Comparison of ENCODE assay signal across 11 mouse cellular contexts in the genomic region with DNA sequence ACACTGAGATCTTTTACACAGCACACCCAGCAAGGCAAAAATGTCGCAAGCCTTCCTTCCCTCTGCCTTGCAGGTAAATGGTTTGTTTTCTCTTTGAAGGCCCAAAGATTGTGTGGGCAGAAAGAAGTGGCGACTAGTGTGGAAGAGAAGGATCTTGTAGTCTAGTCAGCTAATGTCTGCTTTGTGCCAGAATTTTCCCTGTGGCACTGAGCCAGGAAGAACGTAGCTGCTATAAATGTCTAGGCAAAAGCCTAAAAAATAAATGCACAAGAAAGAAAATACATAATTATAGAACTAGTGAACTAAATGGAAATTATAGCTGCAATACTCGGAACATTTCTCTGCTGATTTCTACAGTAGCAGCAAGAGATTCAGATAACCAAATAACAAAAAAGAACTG.
DNase-seq lines count a peak whose midpoint lies in the region; ATAC-seq lines count a peak whose summit lies in the region.
"Had no signal": no experiment of that assay in that cellular context is flagged by ENCODE, and none has a peak within 500 bp of the region (broad histone marks: within the 10 kb centered on the region; RNA-seq: fewer than 3 reads in every experiment).

No protein-coding gene starts in this region.

- H3K4me1 ChIP-seq in midbrain, embryonic 14.5 days (ENCODE audit: control insufficient read depth, insufficient read depth, low read length): peaks cover 19% of the 10 kb centered on the region
- H3K4me1 ChIP-seq in midbrain, embryonic 11.5 days (ENCODE audit: control insufficient read depth, insufficient read depth, low read length): peaks cover 4% of the 10 kb centered on the region; the same call in 1 of the 2 replicates
- H3K4me1 ChIP-seq in intestine, embryonic 15.5 days (replicated peaks): peaks cover 6% of the 10 kb centered on the region

- H3K9ac ChIP-seq in midbrain, embryonic 14.5 days (replicated peaks; ENCODE audit: low read length): no peak overlapping the region
- no peak overlapping the region for H3K9ac ChIP-seq in midbrain, embryonic 11.5 days (ENCODE audit: low read length)
- H3K9ac ChIP-seq in intestine, embryonic 15.5 days: no peak overlapping the region
- H3K9ac ChIP-seq: limb, embryonic 13.5 days; midbrain, embryonic 13.5 days had no signal

- no peak overlapping the region for H3K4me3 ChIP-seq in midbrain, embryonic 14.5 days (replicated peaks; ENCODE audit: low read depth, low read length)
- no peak overlapping the region for H3K4me3 ChIP-seq in midbrain, embryonic 11.5 days (ENCODE audit: low read depth, low read length)
- H3K4me3 ChIP-seq in intestine, embryonic 15.5 days (replicated peaks): no peak overlapping the region
- H3K4me3 ChIP-seq: limb, embryonic 13.5 days; midbrain, embryonic 13.5 days had no signal

- no peaks in the 10 kb centered on the region for H3K27me3 ChIP-seq in midbrain, embryonic 14.5 days (ENCODE audit: control insufficient read depth, insufficient read depth, low read length)
- H3K27me3 ChIP-seq in midbrain, embryonic 11.5 days (ENCODE audit: control insufficient read depth, insufficient read depth, low read length): no peaks in the 10 kb centered on the region
- no peaks in the 10 kb centered on the region for H3K27me3 ChIP-seq in intestine, embryonic 15.5 days (replicated peaks)
- H3K27me3 ChIP-seq: limb, embryonic 13.5 days; midbrain, embryonic 13.5 days had no signal

- H3K9me3 ChIP-seq in midbrain, embryonic 14.5 days (ENCODE audit: control insufficient read depth, low read length): no peaks in the 10 kb centered on the region
- no peaks in the 10 kb centered on the region for H3K9me3 ChIP-seq in midbrain, embryonic 11.5 days (ENCODE audit: control insufficient read depth, low read length)
- H3K9me3 ChIP-seq in intestine, embryonic 15.5 days: no peaks in the 10 kb centered on the region
- H3K9me3 ChIP-seq: limb, embryonic 13.5 days; midbrain, embryonic 13.5 days had no signal

- intact Hi-C loops in gastrocnemius, postnatal 36 days (cut with DNase I): no loop called here

- no peak overlapping the region for H3K4me2 ChIP-seq in midbrain, embryonic 14.5 days (ENCODE audit: low read length)
- no peak overlapping the region for H3K4me2 ChIP-seq in midbrain, embryonic 11.5 days
- H3K4me2 ChIP-seq in intestine, embryonic 15.5 days (replicated peaks): no peak overlapping the region
- H3K4me2 ChIP-seq: limb, embryonic 13.5 days; midbrain, embryonic 13.5 days had no signal

- WGBS in midbrain, embryonic 14.5 days: 69% methylated on average over 4 of the region's 4 CpGs
- whole genome bisulfite sequencing in midbrain, embryonic 11.5 days: 86% methylated on average over 4 of the region's 4 CpGs
- 60% methylated on average over 4 of the region's 4 CpGs for WGBS in intestine, embryonic 15.5 days

- DNase-seq in gastrocnemius, postnatal 10 days: peak; percentile 18
- DNase-seq in gastrocnemius, postnatal 36 days: no peak
- DNase-seq in midbrain, embryonic 14.5 days: no peak
- DNase-seq in midbrain, embryonic 11.5 days (ENCODE audit: low spot score, missing footprints): no peak
- DNase-seq in layer of hippocampus, adult 8-10 months (ENCODE audit: low spot score in 2 of 2): peak; percentile 25 to 28
- peak; percentile 66 to 69 for DNase-seq in right cerebral cortex, postnatal 36 days (ENCODE audit: low spot score in 2 of 2)
- DNase-seq in lung, postnatal 14 days: no peak

- 0 out of 2 replicates have a peak overlapping the region, but pooled peaks have one; percentile 8 for H3K27ac ChIP-seq in midbrain, embryonic 14.5 days (replicated peaks; ENCODE audit: low read depth, low read length)
- H3K27ac ChIP-seq in midbrain, embryonic 11.5 days (ENCODE audit: low read depth, low read length): no peak overlapping the region
- H3K27ac ChIP-seq in intestine, embryonic 15.5 days: no peak overlapping the region
- H3K27ac ChIP-seq: limb, embryonic 13.5 days; midbrain, embryonic 13.5 days had no signal

- no peak for ATAC-seq in midbrain, embryonic 14.5 days (ENCODE audit: low FRiP score, low TSS enrichment)
- no peak for ATAC-seq in midbrain, embryonic 11.5 days (ENCODE audit: low FRiP score)
- no peak for ATAC-seq in intestine, embryonic 15.5 days
- ATAC-seq: activated CD4-positive, CD25-positive, alpha-beta regulatory T cell, adult 4 months; midbrain, embryonic 13.5 days had no signal

- H3K36me3 ChIP-seq in midbrain, embryonic 14.5 days (ENCODE audit: control insufficient read depth, insufficient read depth, low read length): no peaks in the 10 kb centered on the region
- no peaks in the 10 kb centered on the region for H3K36me3 ChIP-seq in midbrain, embryonic 11.5 days (ENCODE audit: control insufficient read depth, insufficient read depth, low read length)
- no peaks in the 10 kb centered on the region for H3K36me3 ChIP-seq in intestine, embryonic 15.5 days
- H3K36me3 ChIP-seq: limb, embryonic 13.5 days; midbrain, embryonic 13.5 days had no signal

Comparison
In these comparisons a context has a peak if more than half of its experiments do, and no peak if none do; other contexts are left out.
1. DNase-seq: peak in gastrocnemius, postnatal 10 days (single experiment), layer of hippocampus, adult 8-10 months (2 of 2) and right cerebral cortex, postnatal 36 days (2 of 2); none in gastrocnemius, postnatal 36 days (0 of 2), midbrain, embryonic 14.5 days (single experiment), midbrain, embryonic 11.5 days (single experiment) and lung, postnatal 14 days (single experiment).